Mouse (Mus musculus): Measurements from ENCODE around the gene Mybpc1.

DNA sequence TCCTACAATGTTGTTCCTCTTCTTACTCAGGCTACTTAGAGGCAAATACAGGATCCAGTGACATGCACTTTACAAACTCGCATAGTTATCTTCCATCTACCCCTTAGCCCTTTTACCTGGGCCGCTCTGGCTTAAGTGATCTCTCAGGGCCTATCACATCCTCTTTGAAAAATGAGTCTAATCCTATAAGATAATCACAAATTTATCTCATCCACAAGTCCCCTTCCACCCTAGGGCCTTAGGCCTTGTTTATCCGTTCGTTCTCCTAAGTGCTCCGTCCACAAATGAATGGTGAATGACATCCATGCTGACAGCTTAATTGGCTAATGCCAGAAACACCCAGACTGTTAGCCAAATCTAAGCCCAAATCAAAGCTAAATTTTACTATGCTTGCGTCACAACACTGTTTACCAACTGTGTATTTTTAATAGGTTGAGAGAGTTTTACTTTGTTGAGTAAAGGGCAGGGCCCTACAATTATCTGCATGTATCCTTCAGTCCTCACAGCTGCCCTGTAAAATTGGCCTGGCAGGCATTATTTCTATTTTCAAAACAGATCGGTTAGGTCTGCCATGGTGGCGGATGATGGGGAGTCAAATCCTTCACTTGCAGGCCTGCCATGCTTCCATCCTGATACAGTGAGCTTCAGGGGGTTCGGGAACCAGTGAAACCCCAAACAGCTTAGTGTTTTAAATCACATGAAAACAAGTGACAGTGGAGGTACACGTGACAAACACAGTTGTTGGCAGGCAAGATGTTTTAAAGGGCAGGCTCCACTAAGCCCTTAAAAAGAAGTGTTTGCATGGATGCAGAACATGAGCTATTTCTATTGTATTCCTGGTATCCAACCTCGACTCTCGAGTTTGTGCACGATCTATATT is 102.8 kb downstream of the Mybpc1 start:
- TF ChIP-seq CTCF (IDR thresholded peaks at IDR 0.05; ENCODE audit: extremely low read depth, insufficient read length, insufficient replicate concordance, low read depth, low read length), result no peak
- no peak for TF ChIP-seq POLR2A (IDR thresholded peaks at IDR 0.05; ENCODE audit: low read depth, low read length)

All from small intestine, adult 2 months (tissue).